Mouse (Mus musculus) gastrocnemius, postnatal 14 days (tissue): Measurements from ENCODE around the gene Tgm1. TPM values are rescaled to one million over a fixed set of nuclear protein-coding genes. Genes with fewer than 3 reads are reported as not detected.
"Not testable (repeated sequence)": the region's sequence is repeated elsewhere in the genome, so short reads cannot be mapped to it uniquely, and the experiment has no call there.

Experiments
- DNase-seq: peaks from one replicate; pipeline ENCODE4 v3.0.0; 2021; ENCODE audit warnings: mixed read lengths
- intact Hi-C: fragments of 180-260 bp; cut with DNase I; formaldehyde crosslinking; loops from one replicate; pipeline ENCODE4 v1.15.1; 2025; ENCODE audit warnings: low total_unique reads
- long read RNA-seq, 2 experiments: library from polyadenylated mRNA; stranded (forward); transcript quantifications; one replicate each; pipeline ENCODE4 v2.0.0; 2021
- total RNA-seq, 2 experiments: library from RNA; stranded (reverse); gene quantifications; 2 replicates each; pipeline ENCODE4 v1.2.3; 2021

Gene Tgm1
- total RNA-seq: under 1 TPM; 0.16 to 0.35 TPM
- long read RNA-seq, experiment 1: 0 reads
- long read RNA-seq, experiment 2: 0 reads

DNA sequence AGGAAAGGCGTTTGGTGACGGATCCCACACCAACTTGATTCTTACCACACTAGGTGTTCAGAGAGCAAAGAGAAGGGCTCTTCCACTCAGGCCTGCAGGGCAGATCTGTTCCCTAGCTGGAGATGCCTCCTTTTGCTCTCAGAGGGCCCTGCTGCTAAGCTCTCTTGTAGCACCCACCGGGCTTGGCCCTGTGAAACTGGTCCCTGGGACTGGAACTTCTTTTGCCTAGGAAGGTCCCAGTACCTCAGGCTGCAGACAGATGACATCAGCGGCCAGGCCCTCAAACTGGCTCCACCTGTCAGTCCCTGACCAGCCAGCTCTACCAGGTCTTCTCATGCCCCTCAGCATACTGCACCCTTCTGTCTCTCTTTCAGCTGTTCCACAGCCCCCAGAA is at the start of gene Tgm1:
Tgm1 (minus strand) TSS at position 198 of the 394 bp plus-strand sequence.
- DNase-seq: no peak
- intact Hi-C loops: no loop called here

DNA sequence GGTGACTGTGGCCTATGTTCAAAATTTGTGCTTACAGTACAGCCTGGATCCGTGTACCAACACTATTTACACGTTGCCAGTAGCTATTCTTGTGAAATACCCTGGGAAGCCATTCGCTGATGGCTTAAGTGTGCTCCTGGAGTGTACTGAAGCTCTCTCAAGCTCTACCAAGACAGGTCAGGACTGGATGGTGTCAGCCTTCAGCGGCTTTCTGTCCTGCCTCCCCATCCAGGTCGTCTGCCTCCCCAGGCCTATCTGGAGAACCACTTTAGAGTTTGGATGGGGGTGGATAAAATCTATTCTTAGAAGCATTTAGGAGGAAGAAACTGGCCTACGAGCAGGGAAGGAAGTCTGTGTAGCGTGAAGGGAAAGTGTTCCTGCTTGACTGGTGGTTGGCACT is 49.4 kb upstream of the Tgm1 start:
- intact Hi-C loops: no loop called here
- DNase-seq: no peak

- DNase-seq: peak; percentile 71
- intact Hi-C loops: no loop called here
Observed at GRCm38 (mm10) chr14:55762001-55762821, 48.5 kb upstream of the Tgm1 start.

DNA sequence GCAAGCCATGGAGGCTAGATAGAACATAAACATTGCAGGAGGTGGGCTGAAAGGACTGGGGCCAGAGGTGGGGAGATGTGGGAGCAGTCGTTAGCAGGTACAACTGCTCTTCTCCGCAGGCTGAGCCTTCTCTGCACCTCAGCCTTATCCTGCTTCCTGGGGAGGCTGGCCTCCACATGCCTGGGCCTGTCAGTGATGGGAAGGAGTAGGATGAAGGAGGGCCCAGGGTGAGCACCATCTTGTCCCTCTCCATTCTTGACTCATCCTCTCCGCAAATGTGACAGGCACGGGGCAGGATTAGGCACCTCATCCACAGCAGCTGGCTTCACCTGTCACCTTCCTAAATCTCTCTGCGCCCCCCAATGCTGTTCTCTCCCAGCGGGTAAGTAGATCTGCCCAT is 47.4 kb upstream of the Tgm1 start, which contains the start of gene Ltb4r2:
Ltb4r2 (plus strand) TSS at position 266 of the 400 bp plus-strand sequence.
- DNase-seq: no peak
- intact Hi-C loops: no loop called here

DNA sequence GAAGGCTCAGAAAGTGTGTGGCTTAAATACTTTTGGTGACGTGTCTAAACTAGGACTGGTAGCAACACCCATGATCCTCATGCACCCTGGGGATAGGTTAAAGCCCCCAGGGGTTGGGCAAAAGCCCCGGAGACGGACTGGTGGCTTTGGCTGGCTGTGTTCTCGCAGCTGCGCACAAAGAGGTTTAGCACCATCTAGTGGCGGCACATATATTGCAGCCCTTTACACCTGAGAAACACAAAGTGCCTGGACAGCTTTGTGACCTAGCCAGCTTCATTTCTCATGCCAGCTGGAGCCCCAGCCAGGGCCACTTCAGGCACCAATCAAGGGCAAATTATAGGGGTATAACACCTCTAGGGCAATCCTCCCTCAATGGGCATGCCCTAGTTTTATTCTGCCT is 46.4 kb upstream of the Tgm1 start:
- peak; percentile 77 for DNase-seq
- intact Hi-C loops: not testable (repeated sequence)

DNA sequence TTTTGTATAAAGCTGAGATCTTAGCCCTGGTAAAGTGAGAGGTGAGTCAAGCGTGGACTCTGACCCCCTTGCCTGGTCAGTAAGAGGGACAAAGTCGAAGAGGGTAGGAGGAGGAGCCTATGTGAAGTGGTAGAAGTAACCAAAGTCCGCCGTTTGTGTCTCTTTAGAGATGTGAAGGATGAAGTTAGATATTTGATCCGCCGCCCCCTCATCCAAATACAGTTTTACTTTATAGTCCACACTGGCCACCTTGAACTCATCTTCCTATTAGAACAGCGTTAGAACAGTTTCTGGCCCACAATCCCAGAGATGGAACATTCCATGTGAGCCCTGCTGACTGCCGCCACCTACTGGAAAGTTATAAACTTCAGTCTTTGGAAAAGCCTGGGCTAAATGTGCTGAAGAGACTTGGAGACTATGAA is 44.6 kb upstream of the Tgm1 start, which contains the start of gene Cideb:
Cideb (minus strand) TSS at position 96 of the 422 bp plus-strand sequence.
- DNase-seq: no peak
- intact Hi-C loops: no loop called here

DNA sequence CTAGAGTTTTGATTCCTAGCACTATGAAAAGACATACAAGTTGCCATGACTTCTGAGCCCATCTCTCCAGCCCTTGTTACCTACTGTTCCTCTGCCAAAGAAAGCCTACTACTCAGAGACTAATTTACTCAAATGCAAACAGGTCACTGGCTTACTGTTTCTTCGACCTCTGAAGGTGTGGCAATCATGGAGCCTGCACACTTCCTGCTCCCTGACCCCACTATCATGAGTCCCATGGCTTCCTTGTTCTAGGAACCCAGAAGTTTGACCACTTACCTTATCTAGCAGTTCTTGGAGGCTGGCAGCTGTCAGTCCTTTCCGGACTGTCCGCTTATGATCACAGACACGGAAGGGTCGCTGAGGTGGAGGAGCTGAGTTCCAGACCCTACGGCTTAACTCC is 43.8 kb upstream of the Tgm1 start:
- no peak for DNase-seq
- intact Hi-C loops: no loop called here

- intact Hi-C loops: loop anchor here (10.0 kb wide), 1 partner anchor 252 kb away; the partner anchor contains the start of gene Carmil3
- no peak for DNase-seq
Observed at GRCm38 (mm10) chr14:55747051-55747847, 33.5 kb upstream of the Tgm1 start.

- intact Hi-C loops: loop anchor here (10.0 kb wide), 1 partner anchor 251 kb away; the partner anchor contains the start of gene Carmil3
- no peak for DNase-seq
Observed at GRCm38 (mm10) chr14:55745861-55746237, 32.1 kb upstream of the Tgm1 start.

DNA sequence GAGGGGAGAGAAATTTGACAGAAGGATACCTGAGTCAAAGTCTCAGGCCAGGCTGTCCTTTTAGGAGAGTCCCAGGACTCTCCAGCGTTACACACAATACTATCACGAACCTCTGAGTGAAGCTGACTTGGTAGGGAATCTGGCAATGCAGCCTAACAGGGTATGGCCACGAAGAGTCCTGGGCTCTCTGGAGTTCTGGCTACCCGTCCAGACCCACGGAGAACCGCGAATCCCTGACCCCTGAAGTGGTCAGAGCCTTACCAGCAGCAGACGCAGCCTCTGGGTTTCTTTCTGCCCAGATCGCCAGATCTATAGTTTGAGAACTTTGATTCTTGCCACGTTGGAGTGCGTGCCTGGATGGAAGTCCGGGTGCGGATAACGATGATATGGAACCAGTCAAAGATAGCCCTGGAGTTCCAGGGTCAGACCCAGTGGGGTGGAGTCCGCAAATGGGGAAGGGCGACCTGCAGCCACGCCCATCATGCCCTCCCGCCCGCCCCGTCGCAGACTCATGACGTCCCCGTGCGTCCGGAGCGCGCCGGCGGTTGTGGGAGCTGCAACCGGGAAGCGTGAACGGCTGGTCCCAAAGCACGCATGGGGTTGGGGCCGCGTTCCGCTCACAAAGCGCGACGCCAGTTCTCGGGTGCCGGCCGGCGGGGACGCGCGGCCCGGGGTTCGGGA is 31.6 kb upstream of the Tgm1 start, which contains the start of the genes Dhrs1 and Nop9:
Dhrs1 (minus strand) TSS at position 511 of the 681 bp plus-strand sequence.
Nop9 (plus strand) TSS at position 514 of the 681 bp plus-strand sequence.
- intact Hi-C loops: loop anchor here (10.0 kb wide), 1 partner anchor 251 kb away; the partner anchor contains the start of gene Carmil3

GRCm38 (mm10) chr14:55743711-55744110 is 30.0 kb upstream of the Tgm1 start:
- DNase-seq: peak; percentile 80
- intact Hi-C loops: loop anchor here (5.0 to 10.0 kb wide), 2 partner anchors 61 to 249 kb away; partner anchors contain the start of genes Carmil3 and Tinf2

More for the DNA sequence above, 31.6 kb upstream of the Tgm1 start, which contains the start of the genes Dhrs1 and Nop9:
- DNase-seq: peak; percentile 89

- intact Hi-C loops: no loop called here
- DNase-seq: no peak
Observed at GRCm38 (mm10) chr14:55737086-55737687, 23.5 kb upstream of the Tgm1 start.

- intact Hi-C loops: no loop called here
- no peak for DNase-seq
Observed at GRCm38 (mm10) chr14:55735758-55736157, 22.0 kb upstream of the Tgm1 start.

DNA sequence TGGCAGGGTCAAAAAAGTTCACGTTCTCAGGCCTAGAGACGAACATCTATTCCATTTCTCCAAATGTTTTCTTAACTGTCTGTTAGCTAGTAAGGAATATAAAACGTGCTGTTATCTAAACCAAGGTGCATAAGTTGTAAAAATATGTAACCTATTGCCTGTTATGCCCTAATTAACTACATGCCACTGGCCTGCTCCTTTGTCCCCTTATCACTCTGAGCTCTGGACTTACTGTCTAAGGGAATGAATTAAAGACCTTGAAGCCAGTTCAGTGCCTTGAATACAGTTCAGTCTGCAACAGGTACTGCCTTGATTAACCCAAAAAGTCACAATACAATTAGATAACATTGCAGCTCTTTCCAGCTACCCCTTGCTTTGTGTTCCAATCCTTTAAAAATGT is 21.6 kb upstream of the Tgm1 start:
- intact Hi-C loops: no loop called here

DNA sequence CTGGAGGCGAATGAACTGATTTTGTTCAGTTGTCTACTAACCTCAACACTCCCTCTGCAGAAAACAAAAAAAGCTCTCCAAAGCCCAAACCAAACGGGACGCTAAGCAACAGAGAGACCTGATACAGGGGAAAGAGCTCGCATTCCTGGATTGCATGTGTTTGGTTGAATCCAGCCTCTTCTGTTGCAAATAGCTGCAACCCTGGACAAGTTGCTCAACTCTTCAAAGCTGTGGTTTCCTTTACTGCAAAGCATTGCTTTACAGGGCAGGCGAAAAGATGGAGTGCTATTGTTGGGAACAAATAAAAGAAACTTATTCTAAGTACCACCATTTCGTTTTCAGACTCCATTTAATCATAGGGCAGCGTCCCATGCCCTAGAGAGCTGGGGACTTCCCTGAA is 21.1 kb upstream of the Tgm1 start:
- intact Hi-C loops: no loop called here
- no peak for DNase-seq

More for the DNA sequence above, 21.6 kb upstream of the Tgm1 start:
- DNase-seq: no peak

DNA sequence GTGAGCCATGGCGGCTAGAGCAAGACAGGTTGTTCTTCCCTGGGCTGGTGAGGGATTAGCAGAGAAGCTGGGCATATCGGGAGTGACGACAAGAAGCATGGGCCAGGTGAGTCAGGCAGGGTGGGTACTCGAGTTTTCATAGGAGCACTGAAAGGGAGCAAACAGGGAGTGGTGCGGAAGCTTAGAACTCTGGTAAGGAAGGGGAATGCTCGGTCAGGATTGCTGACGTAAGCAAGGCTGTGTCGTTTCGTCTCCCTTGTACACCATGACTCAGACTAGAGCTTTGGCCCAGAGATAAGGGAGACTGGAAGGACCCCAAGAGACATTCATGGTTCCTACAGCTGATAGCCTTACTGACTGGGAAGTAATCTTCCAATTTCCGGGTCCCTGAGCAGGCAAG is 20.2 kb upstream of the Tgm1 start:
- DNase-seq: no peak
- intact Hi-C loops: no loop called here

GRCm38 (mm10) chr14:55730531-55731032 is 16.9 kb upstream of the Tgm1 start:
- DNase-seq: no peak
- intact Hi-C loops: no loop called here

DNA sequence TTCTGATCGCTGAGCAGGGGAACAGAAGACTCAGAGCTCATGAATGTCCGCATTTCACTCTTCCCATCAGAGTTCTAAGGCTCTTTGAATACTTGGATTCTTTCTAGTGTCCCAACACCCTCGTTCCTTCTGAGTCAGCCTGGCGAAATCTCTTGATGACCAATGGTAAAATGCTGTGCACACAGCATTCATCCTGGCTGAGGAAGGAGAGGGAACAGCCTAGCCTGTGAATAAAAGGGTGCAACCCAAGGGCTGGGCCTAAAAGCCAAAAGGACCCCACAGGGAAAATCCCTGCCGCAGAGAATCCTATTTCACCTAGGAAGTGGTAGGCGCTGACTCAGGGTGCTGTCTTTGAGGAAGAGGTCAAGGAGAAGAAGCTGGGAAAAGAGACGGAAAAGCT is 16.4 kb upstream of the Tgm1 start:
- DNase-seq: no peak
- intact Hi-C loops: no loop called here
